Mouse (Mus musculus): ENCODE results near the gene Actbl2. TPM values are rescaled to one million over a fixed set of nuclear protein-coding genes. Genes with fewer than 3 reads are reported as not detected.

Gene Actbl2
- polyA plus RNA-seq, 1 experiment, result not detected

GRCm38 (mm10) chr13:111299145-111299713 is 44.4 kb downstream of the Actbl2 start:
- TF ChIP-seq GATA1 (IDR thresholded peaks at IDR 0.05; ENCODE audit: low read length), result no peak

- TF ChIP-seq GATA1 (IDR thresholded peaks at IDR 0.05; ENCODE audit: low read length), result no peak
These were observed 46.0 kb downstream of the Actbl2 start for GRCm38 (mm10) chr13:111300846-111301245.

GRCm38 (mm10) chr13:111301431-111301830 is 46.6 kb downstream of the Actbl2 start:
- no peak for TF ChIP-seq GATA1 (IDR thresholded peaks at IDR 0.05; ENCODE audit: low read length)

- TF ChIP-seq GATA1 (IDR thresholded peaks at IDR 0.05; ENCODE audit: low read length), result no peak
These were observed 49.4 kb downstream of the Actbl2 start for GRCm38 (mm10) chr13:111304194-111304593.

GRCm38 (mm10) chr13:111304736-111305135 is 49.9 kb downstream of the Actbl2 start:
- no peak for TF ChIP-seq GATA1 (IDR thresholded peaks at IDR 0.05; ENCODE audit: low read length)

Other genes starting within 250 kb of the Actbl2 start
- gene Gpbp1, start 235.1 kb downstream of the Actbl2 start, polyA plus RNA-seq (2012), result 7.9 and 12.8 TPM in 2 replicates